Mouse (Mus musculus): ENCODE data around the gene Ifrd2. TPM values are rescaled to one million over a fixed set of nuclear protein-coding genes. Genes with fewer than 3 reads are reported as not detected.
"Not testable (repeated sequence)": the region's sequence is repeated elsewhere in the genome, so short reads cannot be mapped to it uniquely, and the experiment has no call there.

Ifrd2 gene
- polyA plus RNA-seq, 1 experiment from 2014 or later = 49.5 TPM

DNA sequence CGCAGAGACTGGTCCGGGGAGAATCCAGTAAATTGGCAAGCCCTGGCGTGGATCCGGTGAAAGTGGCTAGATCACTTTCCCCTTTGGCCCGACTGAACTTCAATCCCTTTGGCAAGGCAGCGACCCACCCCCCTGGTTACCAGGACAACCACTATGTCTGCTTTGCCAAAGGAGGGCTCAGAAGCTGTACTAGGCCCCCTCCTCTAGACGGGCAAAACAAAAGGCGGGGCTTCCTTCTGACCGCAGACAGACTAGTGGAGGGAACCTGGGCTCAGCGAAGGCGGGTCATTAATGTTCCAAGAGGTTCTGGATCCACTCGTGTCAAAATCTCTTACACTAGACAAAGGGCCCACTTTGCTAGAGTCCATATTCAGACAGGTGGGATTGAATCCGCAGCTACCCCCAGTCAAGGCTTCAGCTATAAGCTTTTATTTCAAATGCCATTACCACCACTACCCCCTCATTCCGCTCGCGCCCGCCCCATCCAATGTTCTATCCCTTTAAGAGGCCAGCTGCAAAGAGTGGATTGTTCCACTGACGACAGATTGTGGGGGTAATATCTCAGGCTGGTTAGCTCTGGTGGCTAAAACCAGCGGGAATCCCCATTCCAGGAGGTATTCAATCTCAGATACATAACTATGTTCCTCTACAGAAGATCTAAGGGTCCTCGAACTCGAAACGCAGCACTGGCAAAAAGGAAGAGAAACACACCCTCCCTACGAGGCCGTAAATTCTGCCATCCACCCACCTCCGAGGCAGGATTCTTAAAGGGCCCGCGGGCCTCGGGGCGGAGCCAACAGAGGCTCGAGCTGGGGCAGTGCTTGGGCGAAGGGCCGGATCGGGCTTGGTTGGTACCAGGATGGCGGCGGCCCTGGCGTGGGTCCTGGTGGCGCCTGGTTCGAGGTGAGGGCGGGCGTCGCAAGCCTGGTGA, 18.8 kb upstream of the Ifrd2 start:
- Histone ChIP-seq H3K27me3 (no peaks in the 10 kb centered on the region), H3K36me3 (peaks cover 52% of the 10 kb centered on the region), H3K4me1 (peaks cover 56% of the 10 kb centered on the region), H3K9ac (peak overlapping the region; percentile 83), H3K9me3 (no peaks in the 10 kb centered on the region), H3K4me3 (peak overlapping the region; percentile 73), H3K27ac (peak overlapping the region; percentile 89), H3K4me2 (replicated peaks) (peak overlapping the region; percentile 89)
- WGBS = under 1% methylated on average over 41 of the region's 41 CpGs
- ATAC-seq (ENCODE audit: low FRiP score, low read depth) = peak; percentile 89

DNA sequence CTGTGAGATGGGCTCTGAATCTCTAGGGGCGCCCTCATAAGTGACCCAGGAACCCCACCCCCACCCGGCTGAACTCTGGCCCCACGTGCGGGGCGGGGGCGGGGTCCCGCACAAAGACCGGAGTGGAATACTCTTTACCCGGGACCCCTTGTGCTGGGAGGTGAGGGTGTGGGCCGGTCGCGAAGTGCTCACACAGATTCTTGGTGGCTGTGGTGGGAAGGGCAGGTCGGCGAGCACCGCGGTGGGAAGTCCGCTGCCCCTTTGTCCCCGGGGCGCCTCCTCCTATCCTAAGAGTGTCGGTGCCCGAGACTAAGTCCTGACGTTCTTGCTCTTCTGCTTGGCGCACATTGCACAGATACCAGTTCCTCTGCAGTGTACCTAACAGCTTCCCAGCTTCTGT, 18.2 kb upstream of the Ifrd2 start:
- Histone ChIP-seq H3K4me1 (peaks cover 49% of the 10 kb centered on the region), H3K9me3 (no peaks in the 10 kb centered on the region), H3K27me3 (no peaks in the 10 kb centered on the region), H3K36me3 (peaks cover 56% of the 10 kb centered on the region), H3K27ac (peak overlapping the region; percentile 89), H3K4me2 (replicated peaks) (peak overlapping the region; percentile 89), H3K9ac (peak overlapping the region; percentile 83), H3K4me3 (peak overlapping the region; percentile 73)
- peak; percentile 51 for ATAC-seq (ENCODE audit: low FRiP score, low read depth)
- WGBS = under 1% methylated on average over 23 of the region's 23 CpGs

DNA sequence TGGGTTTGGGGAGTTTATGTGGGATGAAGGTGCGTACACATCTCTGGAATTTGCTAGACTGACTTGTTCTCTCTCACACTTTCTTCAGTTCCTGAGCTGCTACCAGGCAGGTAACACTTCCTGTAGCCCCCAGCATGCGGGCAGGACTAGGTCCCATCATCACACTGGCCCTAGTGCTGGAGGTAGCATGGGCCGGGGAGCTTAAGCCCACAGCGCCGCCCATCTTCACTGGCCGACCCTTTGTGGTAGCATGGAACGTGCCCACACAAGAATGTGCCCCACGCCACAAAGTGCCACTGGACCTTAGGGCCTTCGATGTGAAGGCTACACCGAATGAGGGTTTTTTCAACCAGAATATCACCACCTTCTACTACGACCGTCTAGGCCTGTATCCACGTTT, 17.4 kb upstream of the Ifrd2 start:
- no peaks in the 10 kb centered on the region for H3K27me3 ChIP-seq
- peak overlapping the region; percentile 83 for H3K9ac ChIP-seq
- peak overlapping the region; percentile 89 for H3K4me2 ChIP-seq (replicated peaks)
- no peaks in the 10 kb centered on the region for H3K9me3 ChIP-seq
- WGBS = 36% methylated on average over 13 of the region's 13 CpGs
- peak overlapping the region; percentile 89 for H3K27ac ChIP-seq
- peak overlapping the region; percentile 73 for H3K4me3 ChIP-seq
- H3K36me3 ChIP-seq = peaks cover 56% of the 10 kb centered on the region
- no peak for ATAC-seq (ENCODE audit: low FRiP score, low read depth)
- H3K4me1 ChIP-seq = peaks cover 48% of the 10 kb centered on the region

DNA sequence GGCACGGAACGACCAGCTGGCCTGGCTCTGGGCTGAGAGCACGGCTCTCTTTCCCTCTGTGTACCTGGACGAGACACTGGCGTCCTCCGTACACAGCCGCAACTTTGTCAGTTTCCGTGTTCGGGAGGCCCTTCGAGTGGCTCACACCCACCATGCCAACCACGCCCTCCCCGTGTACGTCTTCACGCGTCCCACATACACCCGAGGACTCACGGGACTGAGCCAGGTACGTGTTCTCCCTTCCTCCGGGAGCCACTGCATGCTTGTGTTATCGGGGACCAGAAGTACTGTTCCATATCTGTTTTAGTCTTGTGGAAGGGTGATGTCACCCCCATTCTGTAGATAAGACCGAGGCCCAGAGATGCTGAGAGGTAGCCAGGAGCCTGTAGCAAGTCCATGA, 16.6 kb upstream of the Ifrd2 start:
- H3K9ac ChIP-seq = peak overlapping the region; percentile 83
- no peak for ATAC-seq (ENCODE audit: low FRiP score, low read depth)
- 93% methylated on average over 21 of the region's 21 CpGs for WGBS

DNA sequence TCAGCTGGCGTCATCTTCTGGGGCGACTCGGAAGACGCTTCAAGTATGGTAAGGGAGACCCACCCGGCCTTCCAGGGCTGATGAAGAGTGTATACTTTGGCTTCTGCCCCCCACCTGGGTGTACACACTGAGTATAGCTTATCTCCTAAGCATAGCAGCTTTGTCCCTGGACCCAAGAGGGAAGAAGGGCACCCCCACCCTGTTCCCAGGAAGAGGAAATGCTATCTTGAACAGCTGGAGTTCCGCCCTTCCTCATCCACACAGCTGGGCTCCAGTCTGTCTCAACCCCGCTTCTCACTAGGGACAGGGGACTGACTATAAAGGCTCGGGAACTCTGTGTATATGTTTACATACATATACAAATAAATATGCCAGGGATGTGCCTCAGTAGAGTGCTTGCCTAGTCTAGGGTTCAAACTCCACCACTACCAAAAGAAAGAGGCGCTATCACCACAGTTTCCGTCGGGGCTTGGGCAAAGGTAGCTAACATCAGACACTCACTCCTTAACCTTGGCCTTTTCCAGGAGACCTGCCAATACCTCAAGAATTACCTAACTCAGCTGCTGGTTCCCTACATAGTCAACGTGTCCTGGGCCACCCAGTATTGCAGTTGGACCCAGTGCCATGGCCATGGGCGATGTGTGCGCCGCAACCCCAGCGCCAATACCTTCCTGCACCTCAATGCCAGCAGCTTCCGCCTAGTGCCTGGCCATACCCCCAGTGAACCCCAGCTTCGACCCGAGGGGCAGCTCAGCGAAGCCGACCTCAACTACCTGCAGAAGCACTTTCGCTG, 15.7 kb upstream of the Ifrd2 start:
- Histone ChIP-seq H3K9me3 (no peaks in the 10 kb centered on the region), H3K4me3 (peak overlapping the region; percentile 73), H3K9ac (peak overlapping the region; percentile 83; the same call in 1 of the 2 replicates), H3K4me2 (replicated peaks) (peak overlapping the region; percentile 89), H3K4me1 (peaks cover 56% of the 10 kb centered on the region), H3K27me3 (no peaks in the 10 kb centered on the region), H3K27ac (no peak overlapping the region), H3K36me3 (peaks cover 47% of the 10 kb centered on the region)
- no peak for ATAC-seq (ENCODE audit: low FRiP score, low read depth)
- 95% methylated on average over 22 of the region's 22 CpGs for WGBS

More for the DNA sequence above, 16.6 kb upstream of the Ifrd2 start:
- Histone ChIP-seq H3K4me3 (peak overlapping the region; percentile 73), H3K4me2 (replicated peaks) (peak overlapping the region; percentile 89), H3K27me3 (no peaks in the 10 kb centered on the region), H3K36me3 (peaks cover 50% of the 10 kb centered on the region), H3K27ac (0 out of 2 replicates have a peak overlapping the region, but pooled peaks have one; percentile 89), H3K9me3 (no peaks in the 10 kb centered on the region), H3K4me1 (peaks cover 50% of the 10 kb centered on the region)

DNA sequence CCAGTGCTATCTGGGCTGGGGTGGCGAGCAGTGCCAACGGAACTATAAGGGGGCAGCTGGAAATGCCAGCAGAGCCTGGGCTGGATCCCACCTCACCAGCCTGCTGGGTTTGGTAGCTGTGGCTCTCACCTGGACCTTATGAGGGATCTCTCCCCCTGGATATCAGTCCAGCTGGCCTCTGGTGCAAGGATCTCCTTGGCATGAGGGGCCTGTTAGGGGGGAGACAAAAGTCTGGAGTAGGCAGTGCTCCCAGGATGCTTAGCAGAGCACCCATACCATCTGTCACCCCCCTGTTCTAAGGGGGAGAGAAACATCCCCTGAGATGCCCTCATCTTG, 15.1 kb upstream of the Ifrd2 start:
- Histone ChIP-seq H3K27me3 (no peaks in the 10 kb centered on the region), H3K27ac (no peak overlapping the region), H3K9ac (no peak overlapping the region), H3K36me3 (peaks cover 47% of the 10 kb centered on the region), H3K9me3 (no peaks in the 10 kb centered on the region), H3K4me3 (no peak overlapping the region), H3K4me1 (peaks cover 56% of the 10 kb centered on the region), H3K4me2 (replicated peaks) (no peak overlapping the region)
- no peak for ATAC-seq (ENCODE audit: low FRiP score, low read depth)
- WGBS = 94% methylated on average over 2 of the region's 2 CpGs

DNA sequence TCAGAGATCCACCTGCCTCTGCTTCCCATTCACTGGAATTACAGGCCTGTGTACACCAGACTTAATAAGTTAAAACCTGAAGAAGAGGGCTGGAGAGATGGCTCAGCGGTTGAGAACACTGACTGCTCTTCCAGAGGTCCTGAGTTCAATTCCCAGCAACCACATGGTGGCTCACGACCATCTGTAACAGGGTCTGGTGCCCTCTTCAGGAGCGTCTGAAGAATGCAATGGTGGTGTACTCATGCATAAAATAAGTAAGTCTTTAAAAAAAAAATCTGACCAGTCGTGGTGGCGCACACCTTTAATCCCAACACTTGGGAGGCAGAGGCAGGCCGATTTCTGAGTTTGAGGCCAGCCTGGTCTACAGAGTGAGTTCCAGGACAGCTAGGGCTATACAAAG, 13.7 kb upstream of the Ifrd2 start:
- H3K9ac ChIP-seq; ATAC-seq (ENCODE audit: low FRiP score, low read depth); H3K4me2 ChIP-seq (replicated peaks); H3K27me3 ChIP-seq; H3K4me3 ChIP-seq; H3K27ac ChIP-seq; H3K9me3 ChIP-seq: not testable (repeated sequence)
- peaks cover 56% of the 10 kb centered on the region for H3K4me1 ChIP-seq
- 87% methylated on average over 6 of the region's 6 CpGs for WGBS
- peaks cover 47% of the 10 kb centered on the region for H3K36me3 ChIP-seq

DNA sequence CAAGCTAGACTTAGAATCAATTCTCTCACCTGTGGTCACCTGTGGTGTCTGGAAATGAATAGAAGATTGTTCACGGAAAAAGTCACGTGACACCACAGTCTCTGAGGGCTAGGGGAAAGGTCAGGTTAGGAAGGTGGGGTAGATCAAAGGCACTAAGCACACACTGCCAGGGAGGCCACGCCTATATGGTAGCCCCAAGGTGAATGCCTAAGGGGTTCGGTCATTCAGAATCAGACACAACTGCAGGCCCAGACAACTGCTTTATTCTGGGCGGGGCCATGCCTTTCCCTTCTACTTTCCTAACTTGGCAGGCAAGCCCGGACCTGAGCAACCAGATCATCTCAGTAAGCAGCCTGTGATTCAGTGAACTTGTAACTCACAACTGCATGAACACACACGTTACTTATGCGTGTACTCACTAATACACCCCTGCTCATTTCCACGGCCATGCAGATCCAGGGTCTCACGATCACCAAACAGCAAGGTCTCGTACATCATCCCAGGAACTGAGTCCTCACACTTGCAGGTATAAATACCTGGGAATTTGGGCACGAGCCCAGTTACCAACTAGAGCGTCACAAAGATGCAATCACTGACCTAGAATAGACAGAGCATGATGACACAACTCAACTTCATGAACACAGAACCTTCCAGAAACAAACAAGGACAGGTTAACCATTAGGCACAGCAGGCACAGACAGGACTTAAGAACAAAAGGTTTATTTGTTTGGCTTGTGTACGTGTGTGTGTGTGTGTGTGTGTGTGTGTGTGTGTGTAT, 11.7 kb upstream of the Ifrd2 start:
- H3K27me3 ChIP-seq = no peaks in the 10 kb centered on the region
- H3K4me2 ChIP-seq (replicated peaks) = peak overlapping the region; percentile 70; the same call in 1 of the 2 replicates
- no peak overlapping the region for H3K9ac ChIP-seq
- peaks cover 61% of the 10 kb centered on the region for H3K4me1 ChIP-seq
- no peak overlapping the region for H3K4me3 ChIP-seq
- WGBS = 76% methylated on average over 14 of the region's 14 CpGs
- H3K36me3 ChIP-seq = peaks cover 41% of the 10 kb centered on the region
- ATAC-seq (ENCODE audit: low FRiP score, low read depth) = no peak
- H3K27ac ChIP-seq = peak overlapping the region; percentile 71; the same call in 1 of the 2 replicates
- no peaks in the 10 kb centered on the region for H3K9me3 ChIP-seq

DNA sequence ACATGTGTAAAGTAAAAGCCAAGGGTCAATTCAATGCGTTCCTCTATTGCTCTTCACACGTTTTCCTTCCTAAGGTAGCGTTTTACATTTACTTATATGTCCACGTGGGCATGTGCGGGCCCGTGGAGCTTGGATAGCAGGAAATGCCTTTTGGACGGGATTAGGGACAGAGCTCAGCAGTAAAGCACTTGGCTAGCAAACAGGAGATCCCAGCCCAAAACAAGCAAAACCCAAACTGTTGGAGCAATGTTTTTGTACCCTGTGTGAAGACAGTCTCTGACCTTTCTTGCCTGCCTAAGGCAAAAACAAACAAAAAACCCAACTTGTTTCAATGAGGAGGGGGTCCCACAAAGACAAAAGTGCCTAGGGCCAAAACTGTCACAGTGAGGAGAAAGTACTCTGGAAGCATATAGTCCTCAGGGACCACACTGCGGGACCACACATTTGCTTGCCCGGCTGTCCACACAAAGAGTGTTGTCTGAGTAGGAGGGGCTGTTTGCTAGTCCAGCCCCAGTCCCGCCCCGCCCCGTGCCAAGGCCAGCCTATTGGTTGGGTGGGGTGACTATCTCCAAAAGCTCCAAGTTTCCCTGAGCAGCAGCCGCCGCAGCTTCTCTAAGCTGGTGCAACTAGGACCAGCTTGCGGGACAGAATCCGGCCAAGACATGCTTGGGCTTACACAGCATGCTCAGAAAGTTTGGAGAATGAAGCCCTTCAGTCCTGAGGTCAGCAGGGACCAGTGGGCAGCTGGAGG, 10.9 kb upstream of the Ifrd2 start, which contains the start of gene Hyal1:
Hyal1 (plus strand) TSS at position 571 of the 751 bp plus-strand sequence.
- 17% methylated on average over 16 of the region's 16 CpGs for WGBS
- no peaks in the 10 kb centered on the region for H3K27me3 ChIP-seq
- no peaks in the 10 kb centered on the region for H3K9me3 ChIP-seq
- H3K4me3 ChIP-seq = peak within 1 kb of the TSS; percentile 46
- peak within 1 kb of the TSS; percentile 70 for H3K4me2 ChIP-seq (replicated peaks)
- peak; percentile 66 for ATAC-seq (ENCODE audit: low FRiP score, low read depth)
- H3K9ac ChIP-seq = peak within 1 kb of the TSS; percentile 67
- peaks cover 60% of the 10 kb centered on the region for H3K4me1 ChIP-seq
- H3K27ac ChIP-seq = peak within 1 kb of the TSS; percentile 71
- H3K36me3 ChIP-seq = peaks cover 33% of the 10 kb centered on the region

DNA sequence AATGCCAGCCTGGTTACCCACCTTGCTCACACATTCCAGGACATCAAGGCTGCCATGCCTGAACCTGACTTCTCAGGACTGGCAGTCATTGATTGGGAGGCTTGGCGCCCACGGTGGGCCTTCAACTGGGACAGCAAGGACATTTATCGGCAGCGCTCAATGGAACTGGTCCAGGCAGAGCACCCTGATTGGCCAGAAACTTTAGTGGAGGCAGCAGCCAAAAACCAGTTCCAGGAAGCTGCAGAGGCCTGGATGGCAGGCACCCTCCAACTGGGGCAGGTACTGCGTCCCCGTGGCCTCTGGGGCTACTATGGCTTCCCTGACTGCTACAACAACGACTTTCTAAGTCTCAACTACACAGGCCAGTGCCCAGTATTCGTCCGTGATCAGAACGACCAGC, 9.6 kb upstream of the Ifrd2 start:
- Histone ChIP-seq H3K4me2 (replicated peaks) (peak overlapping the region; percentile 70), H3K4me1 (peaks cover 61% of the 10 kb centered on the region), H3K36me3 (peaks cover 23% of the 10 kb centered on the region), H3K27ac (no peak overlapping the region), H3K9ac (peak overlapping the region; percentile 36; the same call in 1 of the 2 replicates), H3K27me3 (no peaks in the 10 kb centered on the region), H3K4me3 (no peak overlapping the region), H3K9me3 (no peaks in the 10 kb centered on the region)
- no peak for ATAC-seq (ENCODE audit: low FRiP score, low read depth)
- WGBS = 88% methylated on average over 10 of the region's 10 CpGs

DNA sequence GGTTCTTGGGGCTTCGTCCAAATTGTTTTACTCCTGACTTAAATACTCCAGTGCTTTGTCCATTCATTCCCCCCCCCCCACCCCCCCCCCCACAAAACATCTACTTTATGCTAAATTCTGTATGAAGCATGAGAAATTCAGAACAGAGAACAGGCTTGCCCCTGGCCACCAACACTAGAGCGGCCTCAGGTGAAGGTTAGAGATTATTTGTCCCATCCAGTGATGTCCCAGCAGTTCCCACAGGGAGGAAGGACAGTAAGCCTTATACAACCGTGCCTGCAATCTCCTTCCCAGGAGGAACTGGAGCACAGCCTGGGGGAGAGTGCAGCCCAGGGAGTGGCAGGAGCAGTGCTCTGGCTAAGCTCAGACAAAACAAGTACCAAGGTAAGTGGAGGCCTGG, 8.9 kb upstream of the Ifrd2 start, which contains the start of gene Naa80:
Naa80 (plus strand) TSS at position 301 of the 400 bp plus-strand sequence.
- Histone ChIP-seq H3K27ac (peak within 1 kb of the TSS; percentile 86; the same call in 1 of the 2 replicates), H3K36me3 (peaks cover 23% of the 10 kb centered on the region), H3K4me2 (replicated peaks) (peak within 1 kb of the TSS; percentile 88), H3K9ac (peak within 1 kb of the TSS; percentile 79), H3K27me3 (no peaks in the 10 kb centered on the region), H3K4me1 (peaks cover 61% of the 10 kb centered on the region), H3K4me3 (no peak within 1 kb of the TSS), H3K9me3 (no peaks in the 10 kb centered on the region)
- no peak for ATAC-seq (ENCODE audit: low FRiP score, low read depth)
- 70% methylated on average over 3 of the region's 3 CpGs for WGBS

Measured in limb, embryonic 13.5 days (tissue).